18 mouse cellular contexts compared by ENCODE assay signal in the genomic region with DNA sequence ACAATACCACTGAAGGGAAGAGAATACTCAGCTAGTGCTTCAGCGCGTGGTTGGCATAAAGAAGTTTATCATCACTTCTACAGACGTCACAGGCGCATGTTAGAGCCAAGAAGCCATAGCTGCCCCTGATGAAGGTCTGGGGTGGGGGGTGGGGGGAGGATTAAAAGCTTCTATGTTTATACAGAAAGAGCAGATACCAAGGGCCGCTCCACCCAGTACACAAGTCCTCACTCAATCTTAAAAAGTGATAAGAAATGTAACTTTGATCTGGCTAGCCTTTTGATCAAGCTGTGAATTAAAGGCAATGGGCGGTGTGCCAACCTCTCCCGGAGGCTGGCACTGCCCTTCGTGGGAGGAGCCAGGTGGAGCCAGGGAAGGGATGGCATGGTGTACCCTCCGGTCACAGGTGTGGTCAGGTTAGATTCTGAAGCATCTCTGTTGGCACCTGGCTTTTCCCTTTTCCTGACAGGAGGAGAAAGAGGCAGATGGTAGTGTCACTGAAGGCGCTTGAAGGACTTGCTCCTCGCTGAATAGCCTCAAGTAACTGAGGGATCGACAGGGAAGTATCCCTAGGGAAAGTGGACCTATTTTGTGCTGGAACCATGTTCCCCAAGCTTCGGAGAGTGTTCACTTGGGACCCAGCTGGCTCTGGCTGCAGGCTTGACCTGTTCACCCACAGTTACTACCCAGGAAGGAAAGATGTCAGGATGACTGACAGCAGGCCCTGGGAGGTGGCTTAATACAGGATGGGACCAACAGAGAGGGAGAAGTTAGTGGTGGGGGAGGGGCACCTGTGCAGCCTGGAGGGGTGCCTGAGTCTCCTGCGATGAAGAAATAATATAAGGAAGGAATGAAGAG. TPM values are rescaled to one million over a fixed set of nuclear protein-coding genes. Genes with fewer than 3 reads are reported as not detected.
DNase-seq lines count a peak whose midpoint lies in the region; ATAC-seq lines count a peak whose summit lies in the region.
"Had no signal": no experiment of that assay in that cellular context is flagged by ENCODE, and none has a peak within 500 bp of the region (broad histone marks: within the 10 kb centered on the region; RNA-seq: fewer than 3 reads in every experiment).

No protein-coding gene starts in this region.

- H3K9me3 ChIP-seq in stomach, embryonic 14.5 days (ENCODE audit: control insufficient read depth, low read depth, low read length): no peaks in the 10 kb centered on the region
- H3K9me3 ChIP-seq: forebrain, embryonic 10.5 days; limb, embryonic 10.5 days; liver, embryonic 15.5 days; megakaryocyte, embryonic 14.5 days; neural tube, embryonic 12.5 days had no signal

- H3K4me1 ChIP-seq in stomach, embryonic 14.5 days (ENCODE audit: control insufficient read depth, insufficient read depth, low read length): peaks cover 23% of the 10 kb centered on the region

- H3K4me2 ChIP-seq in stomach, embryonic 14.5 days (replicated peaks; ENCODE audit: low read depth, low read length): no peak overlapping the region
- H3K4me2 ChIP-seq: liver, embryonic 15.5 days; neural tube, embryonic 12.5 days had no signal

- peak overlapping the region; percentile 39; the same call in 1 of the 2 replicates for H3K27ac ChIP-seq in stomach, embryonic 14.5 days (ENCODE audit: low read length)
- H3K27ac ChIP-seq: heart, adult 2 months; neural tube, embryonic 12.5 days had no signal

- DNase-seq in adrenal gland, adult 8-10 months: peak; percentile 7
- no peak for DNase-seq in adrenal gland, adult (ENCODE audit: inconsistent age in 2 of 2, low spot score in 1 of 2)
- DNase-seq in kidney, postnatal 10 days: peak; percentile 47
- no peak for DNase-seq in kidney, adult 18-20 months
- DNase-seq in ovary, postnatal 36 days (ENCODE audit: low spot score): peak; percentile 12
- no peak for DNase-seq in ovary, postnatal 10 days (ENCODE audit: low spot score)
- no peak for DNase-seq in spleen, adult 12 weeks (ENCODE audit: low spot score)
- DNase-seq: cerebellum, adult 2 months; kidney, adult 8-10 months had no signal

- no peak for ATAC-seq in stomach, embryonic 14.5 days (ENCODE audit: insufficient number of reproducible peaks, insufficient read depth, low FRiP score, low read depth)
- ATAC-seq: hindbrain, embryonic 16.5 days; Patski had no signal

- WGBS in stomach, embryonic 14.5 days: 65% methylated on average over 14 of the region's 14 CpGs

- no peaks in the 10 kb centered on the region for H3K27me3 ChIP-seq in stomach, embryonic 14.5 days (ENCODE audit: control insufficient read depth, insufficient read depth, low read length)
- H3K27me3 ChIP-seq: liver, embryonic 15.5 days; neural tube, embryonic 12.5 days; Patski had no signal

- H3K9ac ChIP-seq in stomach, embryonic 14.5 days (replicated peaks; ENCODE audit: low read depth, low read length): no peak overlapping the region
- H3K9ac ChIP-seq: liver, embryonic 15.5 days; neural tube, embryonic 12.5 days had no signal

- H3K4me3 ChIP-seq in stomach, embryonic 14.5 days (ENCODE audit: low read depth, low read length): no peak overlapping the region
- H3K4me3 ChIP-seq: forebrain, embryonic 10.5 days; heart, adult 2 months; liver, embryonic 15.5 days; neural tube, embryonic 12.5 days had no signal

- H3K36me3 ChIP-seq in stomach, embryonic 14.5 days (ENCODE audit: control insufficient read depth, insufficient read depth, low read length): no peaks in the 10 kb centered on the region
- H3K36me3 ChIP-seq: forebrain, embryonic 10.5 days; limb, embryonic 10.5 days; liver, embryonic 15.5 days; neural tube, embryonic 12.5 days had no signal

RNA-seq across cellular contexts. Expression of gene Sik1, which starts 16.6 kb away (rescaled TPM):
- total RNA-seq in adrenal gland, adult 8-10 months (2022): 100 to 1,000 TPM in 1 of 4 experiments, 10 to 100 TPM in 2, 1 to 10 TPM in 1; 8.6 to 127 (median 15.7) TPM
- 19.7 and 20.8 TPM in 2 replicates for polyA plus RNA-seq in stomach, embryonic 14.5 days (2014; fragmentation: Nextera tagmentation; extraction: Ambion mirVana)

Comparison
In these comparisons a context has a peak if more than half of its experiments do, and no peak if none do; other contexts are left out.
1. DNase-seq: peak in adrenal gland, adult 8-10 months (single experiment), kidney, postnatal 10 days (single experiment) and ovary, postnatal 36 days (single experiment); none in adrenal gland, adult (0 of 2), kidney, adult 18-20 months (single experiment), ovary, postnatal 10 days (single experiment) and spleen, adult 12 weeks (single experiment).